Mouse (Mus musculus) heart, postnatal 36 days (tissue): Measurements from ENCODE around the gene Olfr611. TPM values are rescaled to one million over a fixed set of nuclear protein-coding genes. Genes with fewer than 3 reads are reported as not detected.
"Not testable (repeated sequence)": the region's sequence is repeated elsewhere in the genome, so short reads cannot be mapped to it uniquely, and the experiment has no call there.

Experiments used
- DNase-seq, 2 experiments: peaks; one replicate each; pipeline ENCODE4 v3.0.0; 2021 to 2022
- intact Hi-C: fragments of 180-260 bp; cut with DNase I; formaldehyde crosslinking; loops from one replicate; pipeline ENCODE4 v1.15.1; 2025
- total RNA-seq, 2 experiments: library from RNA; stranded (reverse); gene quantifications; 2 replicates each; pipeline ENCODE4 v1.2.3; 2021

Gene Olfr611
- not detected for total RNA-seq

DNA sequence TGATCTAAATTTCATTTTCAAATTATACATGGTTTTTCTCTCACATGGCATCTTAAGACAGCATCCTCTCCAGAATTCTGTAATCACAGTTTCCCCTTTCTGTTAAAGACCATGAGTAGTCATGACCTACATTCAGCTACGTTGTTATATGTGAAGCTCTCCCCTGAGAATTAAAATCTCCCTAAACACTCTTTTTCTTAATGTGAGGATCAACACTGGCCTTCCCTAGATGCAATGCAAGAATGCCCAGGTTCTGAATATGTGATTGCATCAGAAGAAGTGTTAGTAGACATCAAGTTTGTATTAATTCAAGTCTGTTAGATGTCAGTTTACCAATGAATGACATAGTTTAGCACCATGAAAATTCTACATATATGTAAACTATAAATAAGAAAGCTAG, at the start of gene Olfr611:
Gene Olfr611, minus strand, starts transcription at position 101 of the 400 bp plus-strand sequence.
- DNase-seq, intact Hi-C loops: not testable (repeated sequence)

DNA sequence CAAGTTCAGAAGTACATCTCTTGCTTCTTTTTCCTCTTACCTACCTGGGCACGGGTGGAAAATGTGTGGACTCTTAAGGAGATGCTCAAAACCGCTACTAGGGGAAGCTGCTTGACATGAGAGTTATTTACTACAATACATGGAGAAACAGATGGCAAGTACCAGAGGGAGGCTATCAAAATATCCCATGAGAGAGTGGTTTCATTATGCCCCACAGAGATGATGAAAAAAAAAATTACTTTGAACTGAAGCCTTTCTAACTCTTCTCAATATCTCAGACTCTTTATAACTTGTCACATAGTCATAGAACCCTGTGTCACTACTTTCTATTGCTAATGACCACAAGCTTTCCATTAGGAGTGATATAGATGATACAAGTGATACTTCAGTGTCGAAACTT, 48.4 kb upstream of the Olfr611 start, which contains the start of gene Olfr616:
Gene Olfr616, minus strand, starts transcription at position 101 of the 400 bp plus-strand sequence.
- DNase-seq: no peak
- intact Hi-C loops: no loop called here

- intact Hi-C loops: no loop called here
- no peak for DNase-seq
These were observed 35.1 kb upstream of the Olfr611 start, which contains the start of gene Olfr615 for GRCm38 (mm10) chr7:103555779-103556178. TSS of gene Olfr615 (plus strand) at chr7:103556079.

DNA sequence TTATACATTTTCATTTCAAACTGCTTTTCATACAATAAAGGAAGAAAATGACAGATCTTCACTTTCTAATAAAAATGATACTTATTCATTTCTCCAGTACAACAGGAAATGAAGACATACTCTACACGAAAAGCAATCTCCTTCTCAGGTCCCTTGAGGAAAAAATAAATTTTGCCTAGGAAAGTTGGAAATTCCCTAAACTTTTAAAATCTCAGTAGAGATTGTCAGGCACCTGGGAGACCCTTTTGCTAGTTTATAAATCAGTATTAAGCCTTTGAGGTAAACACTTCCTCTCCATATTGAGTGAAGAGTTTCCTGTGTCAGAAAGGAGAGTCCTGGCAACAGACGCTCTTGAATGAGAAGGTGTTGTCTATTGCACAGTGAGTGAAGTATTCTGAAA, 27.1 kb upstream of the Olfr611 start, which contains the start of gene Olfr613:
Gene Olfr613, plus strand, starts transcription at position 301 of the 400 bp plus-strand sequence.
- intact Hi-C loops: no loop called here
- DNase-seq: no peak

- intact Hi-C loops, DNase-seq: not testable (repeated sequence)
These were observed 22.0 kb upstream of the Olfr611 start, which contains the start of gene Olfr612 for GRCm38 (mm10) chr7:103542617-103543016. TSS of gene Olfr612 (minus strand) at chr7:103542717.

DNA sequence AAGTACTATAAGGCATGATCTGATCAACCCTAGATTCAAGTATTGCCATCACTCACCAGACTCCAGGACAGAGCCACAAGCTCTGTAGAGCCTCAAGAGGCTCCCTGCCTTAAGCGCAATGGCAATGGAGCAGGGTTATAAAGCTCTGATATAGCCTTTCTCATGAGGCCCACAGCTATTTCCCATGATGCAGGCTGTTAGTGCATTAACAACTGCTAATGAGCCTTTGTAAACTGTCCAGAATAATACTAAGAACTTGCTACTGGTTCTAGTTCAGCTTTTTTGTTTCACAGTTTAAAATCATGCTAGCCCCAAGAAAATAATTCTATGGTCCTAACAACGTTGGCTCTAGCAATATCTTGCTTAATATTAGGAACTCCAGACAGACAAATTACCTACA, 8.6 kb downstream of the Olfr611 start, which contains the start of gene Olfr610:
Gene Olfr610, minus strand, starts transcription at position 101 of the 400 bp plus-strand sequence.
- no peak for DNase-seq
- intact Hi-C loops: no loop called here

- intact Hi-C loops: no loop called here
These were observed 22.7 kb downstream of the Olfr611 start, which contains the start of gene Olfr609 for GRCm38 (mm10) chr7:103497962-103498361. TSS of gene Olfr609 (minus strand) at chr7:103498062.

DNA sequence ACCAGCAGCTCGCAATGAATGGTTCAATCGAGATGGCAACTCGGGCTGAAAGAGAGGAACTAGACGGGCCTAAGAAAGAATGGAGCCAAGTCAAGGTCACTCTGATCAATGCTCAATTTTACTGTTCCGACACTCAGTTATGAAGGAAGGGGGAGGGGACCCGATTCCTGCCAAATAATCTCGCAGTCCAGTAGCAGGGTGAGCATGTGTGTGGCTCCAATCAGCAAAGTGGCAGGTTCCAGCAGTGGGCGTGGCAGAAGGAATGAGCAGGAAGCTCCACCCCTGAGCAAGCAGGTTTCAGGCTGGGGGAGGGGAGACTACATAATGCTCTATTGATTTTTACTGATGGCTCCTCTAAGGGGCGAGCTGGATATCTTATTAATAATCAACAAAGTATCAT, 43.5 kb downstream of the Olfr611 start:
- DNase-seq, intact Hi-C loops: not testable (repeated sequence)

More at GRCm38 (mm10) chr7:103497962-103498361, 22.7 kb downstream of the Olfr611 start, which contains the start of gene Olfr609:
- no peak for DNase-seq

GRCm38 (mm10) chr7:103469577-103469976, 51.1 kb downstream of the Olfr611 start, which contains the start of gene Olfr608:
TSS of gene Olfr608 (plus strand) at chr7:103469877.
- DNase-seq: no peak
- intact Hi-C loops: no loop called here

Other genes with a start within 250 kb of the Olfr611 start
- not detected for gene Olfr596, start 215.2 kb downstream of the Olfr611 start, total RNA-seq
- not detected for gene Olfr597, start 204.5 kb downstream of the Olfr611 start, total RNA-seq
- gene Olfr598, start 197.3 kb downstream of the Olfr611 start, total RNA-seq: not detected
- not detected for gene Olfr599, start 184.9 kb downstream of the Olfr611 start, total RNA-seq
- gene Olfr600, start 171.2 kb downstream of the Olfr611 start, total RNA-seq: not detected
- gene Olfr601, start 158.2 kb downstream of the Olfr611 start, total RNA-seq: not detected
- gene Olfr603, start 134.7 kb downstream of the Olfr611 start, total RNA-seq: not detected
- not detected for gene Usp17lc, start 105.8 kb downstream of the Olfr611 start, total RNA-seq
- gene Olfr605, start 75.4 kb downstream of the Olfr611 start, total RNA-seq: not detected
- gene Olfr606, start 71.8 kb downstream of the Olfr611 start, total RNA-seq: not detected
- not detected for gene Olfr607, start 56.7 kb downstream of the Olfr611 start, total RNA-seq
- not detected for gene Olfr608, start 51.0 kb downstream of the Olfr611 start, total RNA-seq
- not detected for gene Olfr609, start 22.8 kb downstream of the Olfr611 start, total RNA-seq
- gene Olfr610, start 8.7 kb downstream of the Olfr611 start, total RNA-seq: not detected
- gene Olfr612, start 21.9 kb upstream of the Olfr611 start, total RNA-seq: not detected
- gene Olfr613, start 27.2 kb upstream of the Olfr611 start, total RNA-seq: not detected
- gene Olfr615, start 35.2 kb upstream of the Olfr611 start, total RNA-seq: not detected
- gene Olfr616, start 48.3 kb upstream of the Olfr611 start, total RNA-seq: not detected
- gene Olfr617, start 52.2 kb upstream of the Olfr611 start, total RNA-seq: not detected
- not detected for gene Olfr618, start 69.3 kb upstream of the Olfr611 start, total RNA-seq
- not detected for gene Olfr619, start 79.7 kb upstream of the Olfr611 start, total RNA-seq
- gene Olfr620, start 91.7 kb upstream of the Olfr611 start, total RNA-seq: not detected
- gene Olfr622, start 121.9 kb upstream of the Olfr611 start, total RNA-seq: not detected
- gene Olfr623, start 142.9 kb upstream of the Olfr611 start, total RNA-seq: not detected
- not detected for gene Olfr624, start 150.3 kb upstream of the Olfr611 start, total RNA-seq
- not detected for gene Olfr625-ps1, start 161.9 kb upstream of the Olfr611 start, total RNA-seq
- gene Olfr243, start 193.8 kb upstream of the Olfr611 start, total RNA-seq: not detected
- not detected for gene Olfr628, start 209.5 kb upstream of the Olfr611 start, total RNA-seq
- not detected for gene Olfr629, start 224.1 kb upstream of the Olfr611 start, total RNA-seq
- not detected for gene Olfr630, start 236.5 kb upstream of the Olfr611 start, total RNA-seq